Mouse (Mus musculus): ENCODE results near the gene Sfn.

DNA sequence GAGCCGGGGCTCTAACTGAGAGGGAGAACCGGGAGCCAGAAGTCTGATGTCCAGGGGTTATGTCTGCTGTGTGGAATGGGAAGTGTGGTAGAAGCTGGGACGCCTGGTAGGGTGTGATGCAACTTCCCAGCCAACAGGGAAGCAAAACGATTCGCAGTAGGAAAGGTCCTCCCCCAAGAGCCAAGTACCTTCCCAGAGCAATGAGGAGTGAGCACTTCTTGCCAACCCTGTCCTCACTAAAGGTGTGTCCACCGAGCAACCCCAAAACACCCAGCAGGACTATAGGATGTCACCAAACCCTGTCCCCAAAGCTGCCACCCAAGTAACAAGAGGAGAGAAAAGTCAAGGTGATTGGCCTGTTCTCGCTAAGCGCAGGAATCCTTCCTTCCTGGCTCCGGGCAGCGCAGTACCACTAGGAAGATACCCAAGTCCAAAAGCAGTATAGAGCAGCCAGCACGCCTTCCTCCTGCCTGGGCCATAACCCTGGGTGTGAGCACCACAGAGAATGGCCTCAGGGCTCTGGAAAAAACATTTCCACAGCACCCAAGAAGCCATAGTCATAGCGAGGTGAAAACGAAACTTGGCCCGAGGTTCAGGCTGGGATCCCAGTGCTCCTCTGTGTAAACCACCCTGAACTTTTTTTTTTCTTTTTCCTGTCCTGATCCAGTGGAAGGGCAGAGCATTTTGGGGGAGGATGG, 29.3 kb upstream of the Sfn start:
- TF ChIP-seq CTCF (IDR thresholded peaks at IDR 0.05; ENCODE audit: low read depth), result no peak
- no peak for TF ChIP-seq EP300 (optimal IDR thresholded peaks at IDR 0.05)

All from stomach, postnatal 0 days (tissue).